Mouse (Mus musculus) lung, embryonic 16.5 days (tissue): ENCODE measurements around the gene A630076J17Rik. TPM values are rescaled to one million over a fixed set of nuclear protein-coding genes. Genes with fewer than 3 reads are reported as not detected.
A peak's percentile ranks its signal among the peaks of the same experiment; 100 is the strongest.

Source experiments
- ATAC-seq: fragments of 200-750 bp; cut with Nextera tagmentation; 2 replicates; pipeline ENCODE4 v1.8.0; 2017; ENCODE audit warnings: low read depth, mild to moderate bottlenecking, moderate library complexity
- H3K27ac ChIP-seq: fragments of 300-500 bp; sonication (generic); 2 replicates; pipeline ENCODE4 v1.5.1; 2014; ENCODE audit warnings: mild to moderate bottlenecking, control low read depth, low read length
- H3K27me3 ChIP-seq: fragments of 300-500 bp; sonication (generic); 2 replicates; pipeline ENCODE4 v1.6.1; 2014; ENCODE audit warnings: low read depth, low read length, mixed read lengths; ENCODE audit not compliant: control insufficient read depth, insufficient read depth
- H3K36me3 ChIP-seq: fragments of 300-500 bp; sonication (generic); 2 replicates; pipeline ENCODE4 v1.6.1; 2014; ENCODE audit warnings: low read length; ENCODE audit not compliant: control insufficient read depth, insufficient read depth
- H3K4me1 ChIP-seq: fragments of 300-500 bp; sonication (generic); replicated peaks from 2 replicates; pipeline ENCODE4 v1.6.1; 2014; ENCODE audit warnings: low read length, mixed read lengths; ENCODE audit not compliant: control insufficient read depth, insufficient read depth
- H3K4me2 ChIP-seq: fragments of 300-500 bp; sonication (generic); 2 replicates; pipeline ENCODE4 v1.6.1; 2014; ENCODE audit warnings: low read depth, low read length, control low read depth
- H3K4me3 ChIP-seq: fragments of 300-500 bp; sonication (generic); 2 replicates; pipeline ENCODE4 v1.5.1; 2014; ENCODE audit warnings: mild to moderate bottlenecking, low read length, control low read depth
- H3K9ac ChIP-seq: fragments of 300-500 bp; sonication (generic); 2 replicates; pipeline ENCODE4 v1.6.1; 2014; ENCODE audit warnings: low read length, control low read depth
- H3K9me3 ChIP-seq: fragments of 300-500 bp; sonication (generic); 2 replicates; pipeline ENCODE4 v1.6.1; 2016; ENCODE audit warnings: low read length; ENCODE audit not compliant: control insufficient read depth
- WGBS: fragments of 180-500 bp; shearing (Covaris S2); extraction: QIAGEN DNeasy Blood & Tissue Kit; methylation state at CpG from one replicate; pipeline ENCODE4 v1.1.7; 2014; 5-methylcytosine and 5-hydroxymethylcytosine counted together
- polyA plus RNA-seq: library from polyadenylated mRNA; unstranded; fragments of >200 nt; fragmentation: Nextera tagmentation; extraction: Ambion mirVana; gene quantifications from 2 replicates; pipeline ENCODE4 v1.2.1, GENCODE M21; 2015

Gene A630076J17Rik
- polyA plus RNA-seq, 1 experiment from 2014 or later: 0.24 TPM

DNA sequence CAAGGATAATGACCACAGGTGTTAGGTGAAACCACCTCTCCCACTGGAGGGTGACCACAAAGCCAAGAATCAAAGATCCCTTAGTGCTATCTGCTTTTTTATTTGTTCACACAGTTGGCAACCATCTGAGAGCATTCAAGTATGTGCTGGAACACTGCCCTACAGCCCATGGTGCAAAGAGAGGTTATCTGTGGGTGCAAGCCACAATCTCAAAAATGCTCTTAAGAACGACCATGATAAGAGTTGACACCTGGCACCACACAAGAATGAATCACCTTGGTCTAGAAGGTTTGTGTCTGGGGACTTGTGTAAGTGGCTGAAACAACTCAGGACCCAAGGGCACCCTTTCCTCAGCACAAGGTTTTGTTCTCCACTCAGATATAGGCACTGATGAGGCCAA, 7.2 kb upstream of the A630076J17Rik start:
- H3K27me3 ChIP-seq: no peaks in the 10 kb centered on the region
- H3K4me1 ChIP-seq: no peaks in the 10 kb centered on the region; the same call in 1 of the 2 replicates
- no peak overlapping the region for H3K4me3 ChIP-seq
- no peaks in the 10 kb centered on the region for H3K9me3 ChIP-seq
- H3K4me2 ChIP-seq: no peak overlapping the region
- H3K36me3 ChIP-seq: no peaks in the 10 kb centered on the region
- H3K27ac ChIP-seq: no peak overlapping the region
- ATAC-seq: peak; percentile 65
- 11% methylated on average over 1 of the region's 1 CpGs for WGBS
- H3K9ac ChIP-seq: no peak overlapping the region

DNA sequence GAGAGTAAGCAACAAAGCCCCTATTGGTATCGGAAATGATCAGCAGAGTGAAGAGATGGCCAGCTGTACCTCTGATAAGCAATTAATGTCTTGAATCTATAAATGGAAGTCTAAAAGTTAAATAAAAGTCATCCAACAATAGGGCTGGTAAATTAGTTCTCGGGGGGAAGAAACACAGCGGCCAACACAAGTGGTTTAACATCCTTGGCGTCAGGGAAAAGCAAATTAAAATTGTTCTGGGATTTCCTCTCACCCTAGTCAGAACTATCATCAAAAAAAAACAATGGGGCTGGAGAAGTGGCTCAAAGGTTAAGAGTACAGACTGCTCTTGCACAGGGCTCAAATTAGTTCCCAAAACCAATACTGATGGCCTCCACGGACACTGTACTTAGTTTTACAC, 4.6 kb upstream of the A630076J17Rik start:
- H3K27me3 ChIP-seq: no peaks in the 10 kb centered on the region
- H3K4me2 ChIP-seq: no peak overlapping the region
- H3K9ac ChIP-seq: no peak overlapping the region
- ATAC-seq: no peak
- peaks cover 3% of the 10 kb centered on the region for H3K4me1 ChIP-seq
- no peak overlapping the region for H3K27ac ChIP-seq
- no peak overlapping the region for H3K4me3 ChIP-seq
- WGBS: 78% methylated on average over 5 of the region's 5 CpGs
- no peaks in the 10 kb centered on the region for H3K36me3 ChIP-seq
- no peaks in the 10 kb centered on the region for H3K9me3 ChIP-seq

DNA sequence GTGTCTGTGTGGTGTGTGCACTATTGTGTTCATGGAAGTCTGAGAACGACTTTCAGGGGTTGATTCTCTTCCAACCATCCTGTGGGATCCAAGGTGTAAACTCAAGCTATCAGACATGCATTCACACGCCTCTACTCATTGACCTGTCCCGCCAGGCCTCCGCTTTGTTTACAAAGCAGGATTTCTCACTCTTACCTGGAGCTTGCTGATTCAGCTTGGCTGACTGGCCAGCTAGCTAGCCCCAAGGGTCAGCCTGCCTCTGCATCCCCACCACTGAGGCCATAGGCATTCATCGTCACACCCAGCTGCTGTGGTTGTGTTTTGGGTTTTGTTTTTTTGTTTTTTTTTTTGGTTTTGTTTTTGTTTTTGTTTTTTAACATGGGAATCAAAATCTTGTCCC, 1.2 kb upstream of the A630076J17Rik start:
- no peak overlapping the region for H3K27ac ChIP-seq
- 56% methylated on average over 5 of the region's 5 CpGs for WGBS
- no peak for ATAC-seq
- no peaks in the 10 kb centered on the region for H3K9me3 ChIP-seq
- no peaks in the 10 kb centered on the region for H3K27me3 ChIP-seq
- H3K9ac ChIP-seq: no peak overlapping the region
- no peak overlapping the region for H3K4me3 ChIP-seq
- no peak overlapping the region for H3K4me2 ChIP-seq
- peaks cover 3% of the 10 kb centered on the region for H3K4me1 ChIP-seq
- H3K36me3 ChIP-seq: no peaks in the 10 kb centered on the region

DNA sequence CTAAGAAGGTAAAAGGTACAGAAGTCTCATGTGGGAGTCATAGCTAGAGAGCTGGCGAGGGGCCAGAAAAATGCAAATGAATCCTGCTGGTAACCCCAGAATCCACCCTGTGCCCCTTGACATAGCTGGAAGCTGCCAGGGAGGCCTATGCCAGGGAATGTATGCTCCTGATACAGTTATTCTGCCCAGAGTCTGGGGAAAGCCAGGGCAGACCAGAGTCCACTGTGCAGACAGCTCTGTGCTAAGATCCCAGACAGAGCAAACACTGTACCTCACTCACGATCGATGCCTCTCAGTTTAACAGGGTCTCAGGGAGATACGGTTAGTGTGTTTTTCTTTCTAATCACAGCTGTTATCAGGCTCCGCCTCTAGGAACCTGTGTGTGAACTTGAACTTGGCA, 592 bp upstream of the A630076J17Rik start:
- peak; percentile 60; the same call in 1 of the 2 replicates for ATAC-seq
- Histone ChIP-seq H3K4me3 (no peak overlapping the region), H3K9me3 (no peaks in the 10 kb centered on the region), H3K9ac (no peak overlapping the region), H3K27ac (no peak overlapping the region), H3K4me2 (no peak overlapping the region), H3K36me3 (no peaks in the 10 kb centered on the region), H3K4me1 (peaks cover 3% of the 10 kb centered on the region), H3K27me3 (no peaks in the 10 kb centered on the region)
- WGBS: 28% methylated on average over 5 of the region's 5 CpGs

DNA sequence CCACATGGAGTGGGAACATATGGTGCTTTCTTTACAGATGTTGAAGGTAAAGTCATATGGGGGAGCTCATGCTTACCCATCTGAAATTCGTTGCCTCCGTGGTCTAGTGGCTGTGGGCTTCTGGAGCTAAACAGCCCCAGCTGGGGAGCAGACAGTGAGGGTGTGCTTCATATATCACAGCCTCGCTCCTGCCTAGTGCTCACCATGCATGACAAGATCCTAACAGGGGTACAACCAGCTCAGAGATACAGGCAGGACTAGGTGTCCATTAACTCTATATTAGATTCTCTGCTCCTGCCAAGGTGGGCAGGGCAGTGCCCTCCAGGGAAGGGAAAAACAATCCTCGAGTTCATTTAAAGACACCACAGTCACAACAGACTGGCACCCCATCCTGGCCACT, 788 bp downstream of the A630076J17Rik start:
- Histone ChIP-seq H3K9ac (no peak overlapping the region), H3K4me3 (no peak overlapping the region), H3K36me3 (no peaks in the 10 kb centered on the region), H3K9me3 (no peaks in the 10 kb centered on the region), H3K4me2 (no peak overlapping the region), H3K4me1 (peaks cover 3% of the 10 kb centered on the region), H3K27me3 (no peaks in the 10 kb centered on the region), H3K27ac (no peak overlapping the region)
- ATAC-seq: no peak
- WGBS: 72% methylated on average over 4 of the region's 4 CpGs

DNA sequence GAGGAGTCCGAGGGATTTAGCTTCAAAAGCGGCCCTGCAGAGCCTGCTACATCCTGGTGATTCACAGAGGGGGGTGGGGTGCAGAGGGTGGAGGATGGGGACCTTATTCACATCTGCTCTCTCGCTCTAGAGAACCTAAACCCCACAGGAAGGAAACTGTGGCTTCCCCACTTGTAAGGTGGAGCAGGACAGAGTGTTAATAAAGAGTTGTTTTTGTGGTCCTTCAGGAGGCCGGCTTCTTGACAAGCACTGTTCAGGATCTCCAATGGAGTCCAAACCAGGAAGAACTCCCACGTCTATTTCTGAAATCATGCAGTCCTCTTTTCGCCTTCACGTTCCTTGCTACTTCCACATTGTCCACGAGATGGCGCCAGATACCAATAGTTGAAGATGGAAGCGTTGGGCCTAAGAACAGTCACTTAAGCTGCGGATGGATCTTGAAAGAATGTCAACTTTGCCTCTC, 3.0 kb downstream of the A630076J17Rik start:
- no peaks in the 10 kb centered on the region for H3K36me3 ChIP-seq
- H3K4me2 ChIP-seq: no peak overlapping the region
- H3K27ac ChIP-seq: no peak overlapping the region
- H3K4me3 ChIP-seq: no peak overlapping the region
- H3K4me1 ChIP-seq: peaks cover 3% of the 10 kb centered on the region
- 6% methylated on average over 11 of the region's 11 CpGs for WGBS
- no peaks in the 10 kb centered on the region for H3K9me3 ChIP-seq
- ATAC-seq: peak; percentile 32; the same call in 1 of the 2 replicates
- H3K27me3 ChIP-seq: no peaks in the 10 kb centered on the region
- H3K9ac ChIP-seq: no peak overlapping the region

DNA sequence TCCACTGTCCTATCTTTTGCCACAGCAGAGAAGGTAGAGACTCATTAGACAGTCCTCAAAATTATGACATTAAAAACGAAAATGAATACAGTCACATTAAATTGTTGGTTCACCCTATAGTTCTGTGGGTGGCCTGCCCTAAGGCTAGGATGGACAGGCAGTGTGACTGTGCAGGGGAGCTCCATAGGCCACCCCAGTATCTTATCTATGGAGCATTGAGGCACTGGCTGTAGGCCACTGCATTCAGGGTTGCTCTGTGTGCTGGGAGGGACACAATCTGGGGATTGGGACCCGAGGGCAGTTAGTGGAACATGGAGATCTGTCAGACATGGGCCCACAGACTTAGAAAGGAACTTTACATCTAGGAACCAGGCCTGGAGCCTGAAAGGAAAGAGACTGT, 3.5 kb downstream of the A630076J17Rik start:
- Histone ChIP-seq H3K9me3 (no peaks in the 10 kb centered on the region), H3K27ac (no peak overlapping the region), H3K27me3 (no peaks in the 10 kb centered on the region), H3K36me3 (no peaks in the 10 kb centered on the region), H3K9ac (no peak overlapping the region), H3K4me2 (no peak overlapping the region), H3K4me1 (peaks cover 3% of the 10 kb centered on the region), H3K4me3 (no peak overlapping the region)
- ATAC-seq: no peak
- 21% methylated on average over 2 of the region's 2 CpGs for WGBS

DNA sequence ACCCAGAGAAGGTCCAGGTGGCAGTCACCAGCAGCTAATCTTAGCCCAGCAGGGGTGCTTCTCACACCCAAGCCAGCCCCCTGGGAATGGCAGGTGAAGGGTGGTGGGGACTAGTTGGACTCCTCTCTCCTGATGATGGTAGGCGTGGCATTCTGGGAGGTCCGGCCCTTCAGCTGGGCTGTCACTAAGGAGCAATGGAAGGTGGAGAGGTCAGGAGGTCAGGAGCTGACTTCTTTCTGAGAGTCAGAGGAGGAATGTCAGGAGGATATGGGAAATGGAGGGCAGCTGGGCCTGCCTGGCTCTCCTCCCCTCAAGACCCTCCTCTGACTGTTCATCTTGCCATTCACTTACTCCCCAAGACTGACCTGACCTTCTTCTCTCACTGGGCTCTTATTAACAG, 7.6 kb downstream of the A630076J17Rik start:
- Histone ChIP-seq H3K27ac (no peak overlapping the region), H3K27me3 (no peaks in the 10 kb centered on the region), H3K9ac (no peak overlapping the region), H3K9me3 (no peaks in the 10 kb centered on the region), H3K4me1 (no peaks in the 10 kb centered on the region), H3K4me3 (no peak overlapping the region), H3K36me3 (no peaks in the 10 kb centered on the region), H3K4me2 (no peak overlapping the region)
- WGBS: 50% methylated on average over 2 of the region's 2 CpGs
- no peak for ATAC-seq

DNA sequence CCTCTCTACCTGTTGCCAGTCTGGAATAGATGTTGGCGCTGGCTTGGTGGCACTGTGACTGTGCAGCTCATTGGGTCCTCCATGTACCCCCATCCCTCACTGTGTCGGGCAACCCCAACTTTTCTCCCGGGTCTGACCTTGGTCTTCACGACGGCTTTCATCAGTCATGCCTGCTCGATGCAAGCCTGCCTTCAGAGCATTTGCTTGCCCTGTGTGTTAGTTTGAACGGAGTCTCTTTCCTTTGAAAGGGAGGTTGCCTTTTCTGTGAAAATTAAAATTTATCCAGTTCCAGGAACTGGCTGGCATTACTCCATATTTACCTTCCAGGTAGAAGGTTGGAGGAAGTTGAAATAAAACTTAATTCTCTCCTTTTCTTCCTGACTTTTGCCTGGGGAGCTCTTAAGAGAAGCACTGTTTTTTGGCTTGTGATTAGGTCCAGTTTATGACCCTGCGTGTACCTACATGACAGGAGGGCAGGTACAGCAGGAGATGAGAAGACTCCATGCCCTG, 8.1 kb downstream of the A630076J17Rik start:
- no peak for ATAC-seq
- H3K27ac ChIP-seq: no peak overlapping the region
- no peak overlapping the region for H3K4me2 ChIP-seq
- H3K27me3 ChIP-seq: no peaks in the 10 kb centered on the region
- WGBS: 79% methylated on average over 8 of the region's 8 CpGs
- no peak overlapping the region for H3K9ac ChIP-seq
- no peaks in the 10 kb centered on the region for H3K36me3 ChIP-seq
- H3K4me3 ChIP-seq: no peak overlapping the region
- no peaks in the 10 kb centered on the region for H3K4me1 ChIP-seq
- H3K9me3 ChIP-seq: no peaks in the 10 kb centered on the region

DNA sequence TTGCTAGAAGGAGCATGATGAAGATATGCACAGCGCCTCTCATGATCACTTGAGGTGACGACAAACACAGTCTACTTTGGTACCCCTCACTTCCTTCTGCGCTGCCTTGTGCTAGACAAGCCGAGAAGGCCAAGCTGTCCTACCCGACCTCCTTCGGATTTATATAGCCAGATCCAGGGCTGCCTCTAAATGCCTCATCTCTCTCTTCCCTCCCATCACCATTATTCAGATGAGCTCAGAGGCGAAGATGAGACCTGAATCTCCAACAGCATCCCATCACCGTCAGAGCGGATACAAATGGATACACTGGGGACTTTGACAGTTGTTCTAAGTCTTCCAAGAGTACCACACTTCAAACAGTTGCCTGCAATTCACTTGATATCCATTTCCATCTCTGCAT, 9.2 kb downstream of the A630076J17Rik start, which contains the start of gene Prok1:
TSS of gene Prok1 (minus strand) at position 101 of the 400 bp plus-strand sequence.
- Histone ChIP-seq H3K9me3 (no peaks in the 10 kb centered on the region), H3K4me1 (no peaks in the 10 kb centered on the region), H3K4me3 (no peak within 1 kb of the TSS), H3K27me3 (no peaks in the 10 kb centered on the region), H3K9ac (no peak within 1 kb of the TSS), H3K4me2 (no peak within 1 kb of the TSS), H3K27ac (no peak within 1 kb of the TSS), H3K36me3 (no peaks in the 10 kb centered on the region)
- 89% methylated on average over 9 of the region's 9 CpGs for WGBS
- ATAC-seq: no peak
